Comparison of ENCODE assay signal across 30 mouse cellular contexts in the genomic region with DNA sequence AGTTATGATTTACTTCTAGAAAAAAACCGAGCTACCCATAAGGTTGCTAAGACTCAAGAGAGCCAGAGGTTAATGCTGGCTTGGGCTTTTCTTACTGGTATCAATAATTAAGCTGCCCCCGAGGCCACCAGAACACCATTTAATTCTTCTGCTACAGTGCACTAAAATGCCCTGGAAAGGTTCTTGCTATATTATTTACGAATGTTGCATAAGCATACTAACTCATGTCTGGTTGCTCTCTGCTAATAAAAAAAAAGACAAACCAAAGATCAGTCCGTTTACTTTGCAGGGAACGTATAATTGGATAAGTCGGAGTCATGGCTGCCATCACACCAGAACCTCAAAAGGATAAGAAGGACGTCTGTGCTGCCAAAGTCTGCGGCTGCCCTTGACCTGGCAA.
A peak's percentile ranks its signal among the peaks of the same experiment; 100 is the strongest.
DNase-seq lines count a peak whose midpoint lies in the region; ATAC-seq lines count a peak whose summit lies in the region.
"Had no signal": no experiment of that assay in that cellular context is flagged by ENCODE, and none has a peak within 500 bp of the region (broad histone marks: within the 10 kb centered on the region; RNA-seq: fewer than 3 reads in every experiment).

No protein-coding gene starts in this region.

- H3K9ac ChIP-seq in forebrain, embryonic 11.5 days (ENCODE audit: low read length) = no peak overlapping the region
- no peak overlapping the region for H3K9ac ChIP-seq in kidney, embryonic 15.5 days
- H3K9ac ChIP-seq: embryonic facial prominence, embryonic 15.5 days; forebrain, embryonic 13.5 days; heart, embryonic 13.5 days; hindbrain, embryonic 14.5 days; intestine, embryonic 15.5 days had no signal

- no peaks in the 10 kb centered on the region for H3K9me3 ChIP-seq in forebrain, embryonic 11.5 days (ENCODE audit: control insufficient read depth, low read length)
- no peaks in the 10 kb centered on the region for H3K9me3 ChIP-seq in forebrain, embryonic 10.5 days
- no peaks in the 10 kb centered on the region for H3K9me3 ChIP-seq in kidney, embryonic 15.5 days (replicated peaks)
- H3K9me3 ChIP-seq: embryonic facial prominence, embryonic 15.5 days; forebrain, embryonic 13.5 days; heart, embryonic 10.5 days; heart, embryonic 13.5 days; intestine, embryonic 15.5 days had no signal

- H3K4me1 ChIP-seq in forebrain, embryonic 11.5 days (replicated peaks; ENCODE audit: control insufficient read depth, insufficient read depth, low read length) = no peaks in the 10 kb centered on the region
- H3K4me1 ChIP-seq in forebrain, embryonic 10.5 days = peaks cover 16% of the 10 kb centered on the region
- peaks cover 5% of the 10 kb centered on the region; the same call in 1 of the 2 replicates for H3K4me1 ChIP-seq in kidney, embryonic 15.5 days
- H3K4me1 ChIP-seq: heart, embryonic 10.5 days had no signal

- 0 out of 2 replicates have a peak, but pooled peaks have one; percentile 42 for ATAC-seq in forebrain, embryonic 11.5 days (replicated peaks; ENCODE audit: low FRiP score)
- ATAC-seq in kidney, embryonic 15.5 days (replicated peaks; ENCODE audit: low FRiP score) = no peak
- ATAC-seq in cerebellum, adult (ENCODE audit: insufficient number of reproducible peaks, low FRiP score, low TSS enrichment) = no peak
- ATAC-seq: activated CD4-positive, CD25-positive, alpha-beta regulatory T cell, adult 4 months; forebrain, embryonic 13.5 days; intestine, embryonic 15.5 days had no signal

- H3K27ac ChIP-seq in forebrain, embryonic 11.5 days (ENCODE audit: low read depth, low read length) = no peak overlapping the region
- no peak overlapping the region for H3K27ac ChIP-seq in forebrain, embryonic 10.5 days
- peak overlapping the region; percentile 4; the same call in 1 of the 2 replicates for H3K27ac ChIP-seq in kidney, embryonic 15.5 days
- H3K27ac ChIP-seq: embryonic facial prominence, embryonic 15.5 days; forebrain, embryonic 13.5 days; heart, adult 2 months; heart, embryonic 10.5 days; heart, embryonic 13.5 days; hindbrain, embryonic 14.5 days; intestine, embryonic 15.5 days had no signal

- DNase-seq in forebrain, embryonic 11.5 days (ENCODE audit: low spot score) = no peak
- DNase-seq in forebrain, embryonic 10.5 days (ENCODE audit: extremely low spot score, low spot score) = no peak
- no peak for DNase-seq in kidney, postnatal 25 days
- peak; percentile 41 for DNase-seq in Muller cell, postnatal 12 days (ENCODE audit: inconsistent ontology term)
- DNase-seq in retina, embryonic 14.5 days (ENCODE audit: low spot score) = peak; percentile 71
- no peak for DNase-seq in gastrocnemius, postnatal 10 days
- DNase-seq: adrenal gland, adult 8-10 months; adrenal gland, postnatal 25 days; B cell, adult 2 months; cerebellum, adult 11 months; cerebellum, adult 2 months; cerebellum, adult 9-11 months; cerebellum, postnatal 25 days; gastrocnemius, postnatal 36 days; heart, adult 2 months; heart, postnatal 14 days; heart, postnatal 4 days; kidney, adult 11 months; kidney, adult 8-10 months had no signal

- no peak overlapping the region for H3K4me3 ChIP-seq in forebrain, embryonic 11.5 days (ENCODE audit: low read depth, low read length)
- no peak overlapping the region for H3K4me3 ChIP-seq in forebrain, embryonic 10.5 days
- no peak overlapping the region for H3K4me3 ChIP-seq in kidney, embryonic 15.5 days (replicated peaks)
- H3K4me3 ChIP-seq: embryonic facial prominence, embryonic 15.5 days; forebrain, embryonic 13.5 days; heart, adult 2 months; heart, embryonic 10.5 days; heart, embryonic 13.5 days; intestine, embryonic 15.5 days had no signal

- no peak overlapping the region for H3K4me2 ChIP-seq in forebrain, embryonic 11.5 days (ENCODE audit: low read depth, low read length, severe bottlenecking)
- no peak overlapping the region for H3K4me2 ChIP-seq in kidney, embryonic 15.5 days
- H3K4me2 ChIP-seq: embryonic facial prominence, embryonic 15.5 days; forebrain, embryonic 13.5 days; heart, embryonic 13.5 days; hindbrain, embryonic 14.5 days; intestine, embryonic 15.5 days had no signal

- H3K36me3 ChIP-seq in forebrain, embryonic 11.5 days (ENCODE audit: control insufficient read depth, insufficient read depth, low read length) = no peaks in the 10 kb centered on the region
- H3K36me3 ChIP-seq in forebrain, embryonic 10.5 days (replicated peaks) = peaks cover 16% of the 10 kb centered on the region
- peaks cover 11% of the 10 kb centered on the region for H3K36me3 ChIP-seq in kidney, embryonic 15.5 days
- H3K36me3 ChIP-seq: embryonic facial prominence, embryonic 15.5 days; G1E; heart, embryonic 10.5 days; intestine, embryonic 15.5 days had no signal

- no peaks in the 10 kb centered on the region for H3K27me3 ChIP-seq in forebrain, embryonic 11.5 days (ENCODE audit: control insufficient read depth, insufficient read depth, low read length)
- H3K27me3 ChIP-seq in forebrain, embryonic 10.5 days (ENCODE audit: poor library complexity, severe bottlenecking) = no peaks in the 10 kb centered on the region
- H3K27me3 ChIP-seq in kidney, embryonic 15.5 days = no peaks in the 10 kb centered on the region
- H3K27me3 ChIP-seq: CH12.LX; embryonic facial prominence, embryonic 15.5 days; forebrain, embryonic 13.5 days; heart, embryonic 13.5 days; intestine, embryonic 15.5 days had no signal

- 48% methylated on average over 8 of the region's 8 CpGs for WGBS in forebrain, embryonic 11.5 days
- 58% methylated on average over 8 of the region's 8 CpGs for WGBS in forebrain, embryonic 10.5 days
- WGBS in kidney, embryonic 15.5 days = 60% methylated on average over 8 of the region's 8 CpGs

Comparison
In these comparisons a context has a peak if more than half of its experiments do, and no peak if none do; other contexts are left out.
1. DNase-seq: peak in Muller cell, postnatal 12 days (single experiment) and retina, embryonic 14.5 days (single experiment); none in forebrain, embryonic 11.5 days (single experiment), forebrain, embryonic 10.5 days (single experiment), kidney, postnatal 25 days (0 of 2) and gastrocnemius, postnatal 10 days (single experiment).